Mouse (Mus musculus): ENCODE results near the gene Ccdc62. TPM values are rescaled to one million over a fixed set of nuclear protein-coding genes. Genes with fewer than 3 reads are reported as not detected.

The Ccdc62 gene
- polyA plus RNA-seq, 1 experiment from 2014 or later = 7.0 TPM

GRCm38 (mm10) chr5:123938479-123938878, 8.0 kb downstream of the Ccdc62 start:
- 84% methylated on average over 5 of the region's 5 CpGs for WGBS
- Histone ChIP-seq H3K4me3 (replicated peaks) (no peak overlapping the region), H3K36me3 (no peaks in the 10 kb centered on the region), H3K9me3 (no peaks in the 10 kb centered on the region), H3K27ac (no peak overlapping the region), H3K9ac (no peak overlapping the region), H3K4me1 (no peaks in the 10 kb centered on the region), H3K4me2 (no peak overlapping the region), H3K27me3 (replicated peaks) (no peaks in the 10 kb centered on the region)
- ATAC-seq (ENCODE audit: insufficient read depth, low FRiP score, low read depth) = no peak

GRCm38 (mm10) chr5:123946546-123946945, 16.1 kb downstream of the Ccdc62 start:
- no peak overlapping the region for H3K9ac ChIP-seq
- no peak overlapping the region for H3K4me2 ChIP-seq
- H3K27ac ChIP-seq = no peak overlapping the region
- no peak for ATAC-seq (ENCODE audit: insufficient read depth, low FRiP score, low read depth)
- 51% methylated on average over 4 of the region's 4 CpGs for WGBS
- H3K4me3 ChIP-seq (replicated peaks) = no peak overlapping the region
- no peaks in the 10 kb centered on the region for H3K36me3 ChIP-seq
- no peaks in the 10 kb centered on the region for H3K4me1 ChIP-seq
- no peaks in the 10 kb centered on the region for H3K9me3 ChIP-seq
- no peaks in the 10 kb centered on the region for H3K27me3 ChIP-seq (replicated peaks)

DNA sequence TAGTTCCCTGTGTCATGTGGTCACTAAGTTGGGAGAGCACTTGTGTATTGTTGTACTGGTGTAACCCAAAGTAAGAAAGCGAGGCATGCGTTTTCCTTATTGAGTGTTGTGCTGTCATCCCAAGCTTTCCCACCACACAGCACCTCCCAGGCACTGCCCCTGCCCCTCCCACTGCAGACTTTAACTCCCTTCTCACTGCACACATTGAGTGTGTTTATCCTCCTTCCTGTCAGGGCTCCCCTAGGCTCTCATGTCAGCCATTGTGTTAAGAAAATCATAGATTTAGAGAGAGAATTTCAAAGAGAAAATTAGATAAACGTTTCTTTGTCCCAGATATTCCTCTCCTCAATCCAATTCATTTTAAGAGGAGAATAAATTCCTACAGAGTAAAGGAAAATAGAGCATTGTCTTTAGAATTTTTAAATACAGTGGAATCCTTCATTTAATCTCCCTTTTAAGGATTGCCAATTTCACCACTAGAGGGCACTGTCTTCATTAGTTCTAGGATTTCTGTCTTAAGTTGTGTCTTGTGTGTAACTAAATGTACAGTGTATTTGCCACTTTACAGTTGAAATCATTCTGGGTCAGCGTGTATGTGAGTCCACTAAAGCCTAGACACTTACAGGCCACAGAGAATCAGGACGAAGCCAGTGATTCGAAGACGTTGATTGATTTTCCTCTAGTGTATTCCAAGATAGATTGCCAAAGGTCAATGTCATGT, 16.7 kb downstream of the Ccdc62 start:
- Histone ChIP-seq H3K9ac (no peak overlapping the region), H3K27me3 (replicated peaks) (no peaks in the 10 kb centered on the region), H3K36me3 (no peaks in the 10 kb centered on the region), H3K4me1 (no peaks in the 10 kb centered on the region), H3K4me3 (replicated peaks) (no peak overlapping the region), H3K27ac (no peak overlapping the region), H3K4me2 (no peak overlapping the region), H3K9me3 (no peaks in the 10 kb centered on the region)
- 50% methylated on average over 7 of the region's 7 CpGs for WGBS
- no peak for ATAC-seq (ENCODE audit: insufficient read depth, low FRiP score, low read depth)

DNA sequence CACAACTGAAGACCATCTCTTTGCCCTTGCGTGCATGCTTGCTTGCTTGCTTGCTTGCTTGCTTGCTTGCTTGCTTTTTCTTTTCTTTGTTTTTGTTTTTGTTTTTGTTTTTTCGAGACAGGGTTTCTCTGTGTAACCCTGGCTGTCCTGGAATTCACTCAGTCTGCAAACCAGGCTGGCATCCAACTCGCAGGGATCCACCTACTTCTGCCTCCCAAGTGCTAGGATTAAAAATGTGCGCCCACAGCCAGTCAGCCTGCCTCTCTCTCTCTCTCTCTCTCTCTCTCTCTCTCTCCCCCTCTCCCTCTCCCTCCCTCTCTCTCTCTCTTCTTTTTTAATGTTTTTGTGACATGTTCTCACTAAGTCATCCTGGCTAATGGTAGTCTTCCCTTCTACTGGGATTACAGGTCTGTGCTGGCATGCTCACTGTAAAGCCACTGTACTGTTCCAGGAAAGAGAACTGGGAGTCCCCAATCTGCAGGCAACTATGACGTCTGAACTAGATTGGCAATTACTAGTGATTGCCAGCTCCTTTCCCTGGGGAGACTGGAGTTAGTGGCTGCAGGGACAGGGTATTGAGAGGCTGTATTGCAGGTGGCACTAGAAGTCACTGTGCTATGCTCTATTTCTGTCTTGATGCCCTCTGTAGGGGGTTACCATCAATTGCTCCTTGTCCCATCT, 22.0 kb downstream of the Ccdc62 start:
- Histone ChIP-seq H3K27me3 (replicated peaks) (no peaks in the 10 kb centered on the region), H3K36me3 (no peaks in the 10 kb centered on the region), H3K9me3 (no peaks in the 10 kb centered on the region), H3K27ac (no peak overlapping the region), H3K9ac (no peak overlapping the region), H3K4me1 (no peaks in the 10 kb centered on the region), H3K4me3 (replicated peaks) (no peak overlapping the region), H3K4me2 (no peak overlapping the region)
- ATAC-seq (ENCODE audit: insufficient read depth, low FRiP score, low read depth) = no peak
- 55% methylated on average over 5 of the region's 5 CpGs for WGBS

- no peak overlapping the region for H3K27ac ChIP-seq
- H3K36me3 ChIP-seq = no peaks in the 10 kb centered on the region
- ATAC-seq (ENCODE audit: insufficient read depth, low FRiP score, low read depth) = no peak
- no peaks in the 10 kb centered on the region for H3K9me3 ChIP-seq
- WGBS = 95% methylated on average over 8 of the region's 8 CpGs
- H3K4me3 ChIP-seq (replicated peaks) = no peak overlapping the region
- H3K4me2 ChIP-seq = no peak overlapping the region
- no peaks in the 10 kb centered on the region for H3K4me1 ChIP-seq
- H3K27me3 ChIP-seq (replicated peaks) = no peaks in the 10 kb centered on the region
- H3K9ac ChIP-seq = no peak overlapping the region
Measured at GRCm38 (mm10) chr5:123957213-123957612, 26.7 kb downstream of the Ccdc62 start.

- Histone ChIP-seq H3K9ac (no peak overlapping the region), H3K36me3 (no peaks in the 10 kb centered on the region), H3K4me2 (no peak overlapping the region), H3K4me3 (replicated peaks) (no peak overlapping the region), H3K27ac (no peak overlapping the region), H3K27me3 (replicated peaks) (no peaks in the 10 kb centered on the region), H3K9me3 (no peaks in the 10 kb centered on the region), H3K4me1 (no peaks in the 10 kb centered on the region)
- no peak for ATAC-seq (ENCODE audit: insufficient read depth, low FRiP score, low read depth)
- 73% methylated on average over 3 of the region's 3 CpGs for WGBS
Measured at GRCm38 (mm10) chr5:123959018-123959417, 28.5 kb downstream of the Ccdc62 start.

DNA sequence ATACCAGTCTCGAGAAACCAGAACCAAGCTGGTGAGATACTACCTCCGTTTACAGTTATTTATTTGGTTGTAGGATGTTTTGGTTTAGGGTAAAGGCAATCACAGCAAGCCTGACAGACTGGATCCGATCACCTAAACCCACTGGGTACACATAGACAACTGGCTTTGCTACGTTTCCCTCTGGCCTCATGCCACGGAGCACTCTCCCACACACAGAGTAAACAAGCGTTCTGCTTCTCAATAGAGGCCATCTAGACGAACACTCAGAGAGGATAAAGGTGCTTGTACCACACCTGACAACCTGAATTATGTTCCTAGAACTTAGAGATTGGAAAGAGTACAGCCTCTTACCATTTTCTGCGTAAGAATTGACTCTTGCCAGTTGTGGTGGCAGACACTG, 29.6 kb downstream of the Ccdc62 start:
- WGBS = 50% methylated on average over 8 of the region's 8 CpGs
- Histone ChIP-seq H3K4me3 (replicated peaks) (no peak overlapping the region), H3K27ac (no peak overlapping the region), H3K4me2 (no peak overlapping the region), H3K9ac (no peak overlapping the region), H3K9me3 (no peaks in the 10 kb centered on the region), H3K36me3 (no peaks in the 10 kb centered on the region), H3K27me3 (replicated peaks) (no peaks in the 10 kb centered on the region), H3K4me1 (no peaks in the 10 kb centered on the region)
- no peak for ATAC-seq (ENCODE audit: insufficient read depth, low FRiP score, low read depth)

GRCm38 (mm10) chr5:123961046-123961445, 30.6 kb downstream of the Ccdc62 start:
- Histone ChIP-seq H3K27me3 (replicated peaks) (no peaks in the 10 kb centered on the region), H3K27ac (no peak overlapping the region), H3K4me2 (no peak overlapping the region), H3K4me1 (no peaks in the 10 kb centered on the region), H3K36me3 (no peaks in the 10 kb centered on the region), H3K9ac (no peak overlapping the region), H3K4me3 (replicated peaks) (no peak overlapping the region), H3K9me3 (no peaks in the 10 kb centered on the region)
- 80% methylated on average over 12 of the region's 12 CpGs for WGBS
- no peak for ATAC-seq (ENCODE audit: insufficient read depth, low FRiP score, low read depth)

DNA sequence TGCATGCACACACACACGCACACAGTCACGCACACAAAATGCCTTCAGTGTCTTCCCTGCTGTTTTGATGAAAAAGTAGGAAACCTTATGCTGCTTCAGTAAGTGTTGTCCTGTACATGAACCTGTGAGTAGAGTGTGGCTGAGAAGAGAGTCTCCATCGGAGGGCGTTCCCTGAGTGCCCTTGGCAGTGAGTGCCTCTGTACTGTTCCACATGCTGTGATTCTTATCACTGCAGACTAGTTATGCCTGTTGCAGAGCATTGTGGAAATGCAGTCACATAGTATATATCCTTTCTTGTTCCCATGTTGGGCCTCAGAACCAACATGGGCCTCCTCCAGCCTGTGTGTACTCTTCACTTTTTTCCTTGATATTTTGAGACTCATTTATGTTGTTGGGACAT, 33.7 kb downstream of the Ccdc62 start:
- no peak overlapping the region for H3K4me3 ChIP-seq (replicated peaks)
- no peaks in the 10 kb centered on the region for H3K4me1 ChIP-seq
- no peaks in the 10 kb centered on the region for H3K36me3 ChIP-seq
- no peak overlapping the region for H3K27ac ChIP-seq
- no peaks in the 10 kb centered on the region for H3K9me3 ChIP-seq
- no peak overlapping the region for H3K9ac ChIP-seq
- 88% methylated on average over 4 of the region's 4 CpGs for WGBS
- H3K27me3 ChIP-seq (replicated peaks) = no peaks in the 10 kb centered on the region
- ATAC-seq (ENCODE audit: insufficient read depth, low FRiP score, low read depth) = no peak
- no peak overlapping the region for H3K4me2 ChIP-seq

DNA sequence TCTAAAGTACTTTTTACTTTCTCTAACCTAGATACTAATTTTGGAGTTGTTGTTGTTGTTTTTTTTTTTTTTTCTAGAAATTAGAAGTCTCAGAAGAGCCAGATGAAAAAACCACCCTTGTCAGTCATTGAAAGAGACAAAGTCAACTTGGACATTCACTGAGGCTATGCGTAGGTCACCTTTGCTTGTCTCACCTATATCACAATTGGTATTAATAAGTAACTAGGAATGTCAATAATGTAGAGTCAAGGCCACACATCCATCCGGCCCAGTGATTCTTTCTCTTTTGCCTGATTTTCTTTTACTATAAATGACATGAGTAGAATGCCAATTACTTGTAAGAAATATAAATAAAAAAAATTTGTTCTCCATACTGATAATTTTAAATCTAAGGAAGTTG, 36.3 kb downstream of the Ccdc62 start:
- H3K9ac ChIP-seq = no peak overlapping the region
- H3K4me3 ChIP-seq (replicated peaks) = no peak overlapping the region
- no peaks in the 10 kb centered on the region for H3K27me3 ChIP-seq (replicated peaks)
- H3K4me1 ChIP-seq = no peaks in the 10 kb centered on the region
- ATAC-seq (ENCODE audit: insufficient read depth, low FRiP score, low read depth) = no peak
- no peaks in the 10 kb centered on the region for H3K36me3 ChIP-seq
- no peak overlapping the region for H3K27ac ChIP-seq
- no peaks in the 10 kb centered on the region for H3K9me3 ChIP-seq
- no peak overlapping the region for H3K4me2 ChIP-seq
- WGBS = 63% methylated on average over 2 of the region's 2 CpGs

DNA sequence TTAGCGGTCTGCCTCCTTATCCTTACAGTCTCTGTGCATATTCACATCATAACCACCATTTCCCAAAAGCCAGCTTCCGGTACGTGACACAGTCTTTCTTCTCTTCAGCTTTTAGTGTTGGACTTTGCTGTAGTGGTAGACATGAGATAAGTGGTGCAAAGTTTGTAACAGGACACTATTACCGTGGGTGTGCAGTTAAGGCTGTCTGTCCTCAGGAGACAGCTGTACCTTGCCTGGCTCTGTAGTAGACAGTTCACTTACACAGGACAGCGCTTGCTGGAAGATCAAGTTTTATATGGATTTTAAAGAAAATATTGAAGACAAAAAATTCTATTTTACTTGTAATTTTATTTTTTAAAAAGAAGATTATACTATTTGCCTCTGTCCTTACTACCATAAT, 38.0 kb downstream of the Ccdc62 start:
- WGBS = 57% methylated on average over 5 of the region's 5 CpGs
- H3K27ac ChIP-seq = no peak overlapping the region

DNA sequence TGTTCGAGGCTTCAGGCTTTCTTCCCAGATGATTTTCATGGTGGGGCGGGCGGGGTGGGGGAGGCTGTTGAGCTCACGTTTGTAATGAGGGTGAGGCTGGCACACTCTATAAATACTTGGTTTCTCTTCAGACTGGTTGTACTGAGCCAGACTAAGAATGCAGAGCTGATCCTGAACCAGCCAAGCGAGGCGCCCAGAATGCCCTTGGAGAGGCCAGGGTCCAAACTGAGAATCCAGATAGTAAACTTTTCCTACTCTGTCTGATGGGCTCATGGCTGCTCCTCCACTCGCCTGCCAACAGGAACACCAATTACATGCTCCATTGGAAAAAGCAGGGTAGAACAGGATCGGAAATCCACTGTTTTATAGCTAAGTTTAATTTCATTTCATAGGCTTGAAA, 38.7 kb downstream of the Ccdc62 start:
- ATAC-seq (ENCODE audit: insufficient read depth, low FRiP score, low read depth) = no peak
- H3K9me3 ChIP-seq = no peaks in the 10 kb centered on the region
- H3K4me3 ChIP-seq (replicated peaks) = no peak overlapping the region
- H3K4me1 ChIP-seq = peaks cover 5% of the 10 kb centered on the region; the same call in 1 of the 2 replicates
- WGBS = 74% methylated on average over 8 of the region's 8 CpGs
- no peak overlapping the region for H3K27ac ChIP-seq
- peaks cover 6% of the 10 kb centered on the region; the same call in 1 of the 2 replicates for H3K27me3 ChIP-seq (replicated peaks)
- no peak overlapping the region for H3K4me2 ChIP-seq
- no peak overlapping the region for H3K9ac ChIP-seq
- H3K36me3 ChIP-seq = no peaks in the 10 kb centered on the region

More for the DNA sequence above, 38.0 kb downstream of the Ccdc62 start:
- no peak overlapping the region for H3K4me3 ChIP-seq (replicated peaks)
- H3K36me3 ChIP-seq = no peaks in the 10 kb centered on the region
- H3K4me2 ChIP-seq = no peak overlapping the region
- no peak for ATAC-seq (ENCODE audit: insufficient read depth, low FRiP score, low read depth)
- H3K27me3 ChIP-seq (replicated peaks) = peaks cover 6% of the 10 kb centered on the region; the same call in 1 of the 2 replicates
- peaks cover 5% of the 10 kb centered on the region; the same call in 1 of the 2 replicates for H3K4me1 ChIP-seq
- H3K9ac ChIP-seq = no peak overlapping the region
- H3K9me3 ChIP-seq = no peaks in the 10 kb centered on the region
